ENCODE assay signal across 8 mouse cellular contexts in the genomic region with DNA sequence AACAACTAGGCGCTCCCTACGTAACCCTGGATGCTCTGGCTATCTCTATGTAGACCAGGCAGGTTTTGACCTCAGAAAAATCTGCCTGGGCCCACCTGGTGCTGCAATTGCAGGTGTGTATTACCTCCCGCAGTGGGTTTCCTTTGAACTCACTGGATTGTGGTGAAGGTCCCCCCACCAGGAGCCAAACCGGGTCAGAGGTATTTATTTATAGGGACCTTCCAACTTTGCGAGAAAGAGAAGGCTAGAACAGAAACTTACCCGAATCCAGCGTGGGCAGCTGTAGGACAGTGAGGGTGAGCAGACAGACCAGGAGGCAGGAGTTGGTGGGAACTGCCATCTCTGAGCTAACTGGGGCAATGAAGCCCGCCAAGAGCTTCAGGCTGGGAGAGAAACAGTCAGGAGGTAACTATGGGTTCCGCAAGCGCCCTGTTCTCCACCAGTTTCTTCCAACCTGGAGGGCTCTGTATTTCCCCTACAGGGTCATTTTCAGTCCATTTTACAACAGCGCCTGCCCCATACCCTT. TPM values are rescaled to one million over a fixed set of nuclear protein-coding genes. Genes with fewer than 3 reads are reported as not detected.
A peak's percentile ranks its signal among the peaks of the same experiment; 100 is the strongest.
DNase-seq lines count a peak whose midpoint lies in the region; ATAC-seq and TF ChIP-seq lines count a peak whose summit lies in the region.

No protein-coding gene starts in this region.

- H3ac ChIP-seq in myocyte (ENCODE audit: control insufficient read depth, insufficient read length): no peak overlapping the region

- no peak; the same call in 1 of the 2 replicates for ATAC-seq in embryonic facial prominence, embryonic 11.5 days (replicated peaks; ENCODE audit: insufficient number of reproducible peaks, low FRiP score, low TSS enrichment, low read depth)
- no peak for ATAC-seq in megakaryocyte-erythroid progenitor cell, adult 5-6 weeks (replicated peaks; ENCODE audit: low FRiP score, low TSS enrichment, poor library complexity, severe bottlenecking)

- no peaks in the 10 kb centered on the region for H3K27me3 ChIP-seq in embryonic facial prominence, embryonic 11.5 days (ENCODE audit: control insufficient read depth, insufficient read depth, low read length)
- H3K27me3 ChIP-seq in myocyte (ENCODE audit: control insufficient read depth, insufficient read depth, insufficient read length): no peaks in the 10 kb centered on the region

- DNase-seq in left cerebral cortex, adult 2 months (ENCODE audit: extremely low spot score in 1 of 2, low spot score in 2 of 2): no peak
- no peak for DNase-seq in left cerebral cortex, postnatal 10 days (ENCODE audit: extremely low spot score in 1 of 2, low spot score in 2 of 2)
- DNase-seq in embryonic facial prominence, embryonic 11.5 days (ENCODE audit: low spot score): no peak
- peak; percentile 50 for DNase-seq in induced T-regulatory cell, adult 2 months (ENCODE audit: low read depth)
- no peak for DNase-seq in natural killer cell, adult 2 months (ENCODE audit: low spot score in 2 of 2)
- DNase-seq in lung, postnatal 10 days: no peak

- peak overlapping the region; percentile 66 for H3K4me3 ChIP-seq in left cerebral cortex, adult 2 months
- peak overlapping the region; percentile 45 for H3K4me3 ChIP-seq in embryonic facial prominence, embryonic 11.5 days (ENCODE audit: low read depth, low read length)
- H3K4me3 ChIP-seq in myocyte: peak overlapping the region; percentile 31

- H3K4me1 ChIP-seq in embryonic facial prominence, embryonic 11.5 days (ENCODE audit: control insufficient read depth, insufficient read depth, low read length): no peaks in the 10 kb centered on the region; the same call in 1 of the 2 replicates

- H3K27ac ChIP-seq in left cerebral cortex, adult 2 months: no peak overlapping the region
- H3K27ac ChIP-seq in embryonic facial prominence, embryonic 11.5 days (replicated peaks; ENCODE audit: low read depth, low read length): no peak overlapping the region

- TF ChIP-seq POLR2A in myocyte (IDR thresholded peaks at IDR 0.05; ENCODE audit: insufficient read length, low read depth): no peak

- H3K36me3 ChIP-seq in embryonic facial prominence, embryonic 11.5 days (replicated peaks; ENCODE audit: control insufficient read depth, insufficient read depth, low read depth, low read length): no peaks in the 10 kb centered on the region
- no peaks in the 10 kb centered on the region for H3K36me3 ChIP-seq in myocyte (ENCODE audit: control insufficient read depth, insufficient read depth)

- no peaks in the 10 kb centered on the region for H3K9me3 ChIP-seq in embryonic facial prominence, embryonic 11.5 days (replicated peaks; ENCODE audit: control insufficient read depth, low read length)

- H3K4me2 ChIP-seq in embryonic facial prominence, embryonic 11.5 days (ENCODE audit: low read depth, low read length): peak overlapping the region; percentile 61
- peak overlapping the region; percentile 94 for H3K4me2 ChIP-seq in myocyte (ENCODE audit: low read depth)

- intact Hi-C loops in left cerebral cortex, adult 2 months (cut with DNase I): loop anchor here (2.0 kb wide), 1 partner anchor 50 kb away; no protein-coding TSS in a partner anchor
- intact Hi-C loops in left cerebral cortex, postnatal 10 days (cut with DNase I): loop anchor here (5.0 kb wide), 1 partner anchor 37 kb away; no protein-coding TSS in a partner anchor

- no peaks in the 10 kb centered on the region for H3K79me2 ChIP-seq in myocyte (ENCODE audit: control insufficient read depth, insufficient read depth)

- WGBS in embryonic facial prominence, embryonic 11.5 days: 1% methylated on average over 11 of the region's 11 CpGs

- H3K9ac ChIP-seq in embryonic facial prominence, embryonic 11.5 days (replicated peaks; ENCODE audit: low read length): peak overlapping the region; percentile 47

- no peak for TF ChIP-seq CTCF in left cerebral cortex, adult 2 months (IDR thresholded peaks at IDR 0.05)

TF ChIP-seq in myocyte, 11 proteins besides CTCF, POLR2A, EP300 and RAD21:
- TF ChIP-seq MYOG (IDR thresholded peaks at IDR 0.05; ENCODE audit: control insufficient read depth in 1 of 3, insufficient read depth in 1 of 3, insufficient read length in 2 of 3, low read depth in 2 of 3) (no peak), USF1 (IDR thresholded peaks at IDR 0.05; ENCODE audit: low read depth) (no peak), POLR2AphosphoS2 (IDR thresholded peaks at IDR 0.05; ENCODE audit: insufficient read length, low read depth) (no peak), SRF (IDR thresholded peaks at IDR 0.05; ENCODE audit: control insufficient read depth, insufficient read length, low read depth) (no peak), MYOD1 (IDR thresholded peaks at IDR 0.05; ENCODE audit: control insufficient read depth in 1 of 3, insufficient read length in 2 of 3, low read depth in 2 of 3) (no peak), CEBPB (IDR thresholded peaks at IDR 0.05; ENCODE audit: insufficient read depth, poor library complexity, severe bottlenecking) (no peak), MAX (IDR thresholded peaks at IDR 0.05; ENCODE audit: low read depth) (no peak), E2F4 (IDR thresholded peaks at IDR 0.05; ENCODE audit: insufficient read depth) (no peak), TCF3 (IDR thresholded peaks at IDR 0.05; ENCODE audit: insufficient read length, low read depth) (no peak), REST (IDR thresholded peaks at IDR 0.05; ENCODE audit: insufficient read depth, insufficient read length) (no peak), TCF12 (IDR thresholded peaks at IDR 0.05; ENCODE audit: insufficient read depth, poor library complexity, severe bottlenecking) (no peak)
TF ChIP-seq in myocyte: peak in this region for 0.

RNA-seq across cellular contexts. Expression of gene Btn1a1, which starts 0.8 kb away (rescaled TPM):
- total RNA-seq in left cerebral cortex, adult 2 months (2021): not detected
- not detected for total RNA-seq in left cerebral cortex, postnatal 10 days (2021)
- 0.24 and 0.35 TPM in 2 replicates for polyA plus RNA-seq in embryonic facial prominence, embryonic 11.5 days (2014; fragmentation: Nextera tagmentation; extraction: Ambion mirVana)
- polyA plus RNA-seq in myocyte (2012; fragmentation: generic; extraction: Trizol): 0.02 TPM
- total RNA-seq in megakaryocyte-erythroid progenitor cell, adult 5-6 weeks (2014; fragmentation: Nextera tagmentation): not detected in 2 replicates
- not detected in 2 replicates for total RNA-seq in megakaryocyte-erythroid progenitor cell, adult 5-6 weeks (2017)

RNA-seq across cellular contexts. Expression of gene Btn2a2, which starts 23.8 kb away (rescaled TPM):
- 1 to 10 TPM in 1 of 2 experiments, under 1 TPM in 1; 0.65 to 1.4 TPM for total RNA-seq in left cerebral cortex, adult 2 months (2021)
- under 1 TPM; 0.75 to 0.88 TPM for total RNA-seq in left cerebral cortex, postnatal 10 days (2021)
- 1.1 and 1.4 TPM in 2 replicates for polyA plus RNA-seq in embryonic facial prominence, embryonic 11.5 days (2014; fragmentation: Nextera tagmentation; extraction: Ambion mirVana)
- polyA plus RNA-seq in myocyte (2012; fragmentation: generic; extraction: Trizol): 0.20 TPM
- total RNA-seq in megakaryocyte-erythroid progenitor cell, adult 5-6 weeks (2014; fragmentation: Nextera tagmentation): not detected in 2 replicates
- total RNA-seq in megakaryocyte-erythroid progenitor cell, adult 5-6 weeks (2017): not detected in 2 replicates

RNA-seq across cellular contexts. Expression of gene Abt1, which starts 41.2 kb away (rescaled TPM):
- 1 to 10 TPM; 8.9 to 9.8 TPM for total RNA-seq in left cerebral cortex, adult 2 months (2021)
- 1 to 10 TPM; 6.3 to 6.5 TPM for total RNA-seq in left cerebral cortex, postnatal 10 days (2021)
- polyA plus RNA-seq in embryonic facial prominence, embryonic 11.5 days (2014; fragmentation: Nextera tagmentation; extraction: Ambion mirVana): 15.0 and 16.2 TPM in 2 replicates
- 7.4 TPM for polyA plus RNA-seq in myocyte (2012; fragmentation: generic; extraction: Trizol)
- total RNA-seq in megakaryocyte-erythroid progenitor cell, adult 5-6 weeks (2014; fragmentation: Nextera tagmentation): 8.0 and 10.7 TPM in 2 replicates
- total RNA-seq in megakaryocyte-erythroid progenitor cell, adult 5-6 weeks (2017): 12.8 and 13.7 TPM in 2 replicates
